Mouse (Mus musculus): Measurements from ENCODE around the gene Srebf1. TPM values are rescaled to one million over a fixed set of nuclear protein-coding genes. Genes with fewer than 3 reads are reported as not detected.

The Srebf1 gene
- polyA plus RNA-seq, 1 experiment from 2014 or later = 34.1 TPM

GRCm38 (mm10) chr11:60162547-60162946, 59.8 kb downstream of the Srebf1 start:
- Histone ChIP-seq H3K36me3 (ENCODE audit: control insufficient read depth, insufficient read depth, low read length) (no peaks in the 10 kb centered on the region), H3K9ac (ENCODE audit: low read depth, low read length) (no peak overlapping the region), H3K4me1 (ENCODE audit: control insufficient read depth, insufficient read depth, low read length) (peaks cover 49% of the 10 kb centered on the region), H3K4me2 (ENCODE audit: low read length) (no peak overlapping the region), H3K27ac (ENCODE audit: low read length) (peak overlapping the region; percentile 40; the same call in 1 of the 2 replicates), H3K9me3 (replicated peaks; ENCODE audit: control insufficient read depth, low read length, poor library complexity, severe bottlenecking) (no peaks in the 10 kb centered on the region), H3K27me3 (ENCODE audit: control insufficient read depth, insufficient read depth, low read depth, low read length) (no peaks in the 10 kb centered on the region), H3K4me3 (ENCODE audit: low read depth, low read length) (no peak overlapping the region)
- 87% methylated on average over 1 of the region's 1 CpGs for WGBS
- ATAC-seq = no peak

GRCm38 (mm10) chr11:60161146-60161874, 61.1 kb downstream of the Srebf1 start:
- Histone ChIP-seq H3K9ac (ENCODE audit: low read depth, low read length) (no peak overlapping the region; the same call in 1 of the 2 replicates), H3K4me3 (ENCODE audit: low read depth, low read length) (no peak overlapping the region), H3K9me3 (replicated peaks; ENCODE audit: control insufficient read depth, low read length, poor library complexity, severe bottlenecking) (no peaks in the 10 kb centered on the region), H3K27me3 (ENCODE audit: control insufficient read depth, insufficient read depth, low read depth, low read length) (no peaks in the 10 kb centered on the region), H3K4me1 (ENCODE audit: control insufficient read depth, insufficient read depth, low read length) (peaks cover 48% of the 10 kb centered on the region), H3K4me2 (ENCODE audit: low read length) (peak overlapping the region; percentile 18; the same call in 1 of the 2 replicates), H3K36me3 (ENCODE audit: control insufficient read depth, insufficient read depth, low read length) (no peaks in the 10 kb centered on the region), H3K27ac (ENCODE audit: low read length) (peak overlapping the region; percentile 83)
- 28% methylated on average over 9 of the region's 9 CpGs for WGBS
- no peak for ATAC-seq

GRCm38 (mm10) chr11:60160454-60161114, 61.8 kb downstream of the Srebf1 start:
- H3K9me3 ChIP-seq (replicated peaks; ENCODE audit: control insufficient read depth, low read length, poor library complexity, severe bottlenecking) = no peaks in the 10 kb centered on the region
- H3K9ac ChIP-seq (ENCODE audit: low read depth, low read length) = no peak overlapping the region
- no peaks in the 10 kb centered on the region for H3K36me3 ChIP-seq (ENCODE audit: control insufficient read depth, insufficient read depth, low read length)
- ATAC-seq = no peak
- 57% methylated on average over 3 of the region's 3 CpGs for WGBS
- peak overlapping the region; percentile 83 for H3K27ac ChIP-seq (ENCODE audit: low read length)
- peaks cover 49% of the 10 kb centered on the region for H3K4me1 ChIP-seq (ENCODE audit: control insufficient read depth, insufficient read depth, low read length)
- no peaks in the 10 kb centered on the region for H3K27me3 ChIP-seq (ENCODE audit: control insufficient read depth, insufficient read depth, low read depth, low read length)
- H3K4me2 ChIP-seq (ENCODE audit: low read length) = peak overlapping the region; percentile 18; the same call in 1 of the 2 replicates
- H3K4me3 ChIP-seq (ENCODE audit: low read depth, low read length) = no peak overlapping the region

GRCm38 (mm10) chr11:60159955-60160354, 62.4 kb downstream of the Srebf1 start:
- peaks cover 56% of the 10 kb centered on the region for H3K4me1 ChIP-seq (ENCODE audit: control insufficient read depth, insufficient read depth, low read length)
- no peak overlapping the region for H3K4me2 ChIP-seq (ENCODE audit: low read length)
- 94% methylated on average over 5 of the region's 5 CpGs for WGBS
- no peak overlapping the region for H3K9ac ChIP-seq (ENCODE audit: low read depth, low read length)
- no peak overlapping the region for H3K4me3 ChIP-seq (ENCODE audit: low read depth, low read length)
- no peaks in the 10 kb centered on the region for H3K27me3 ChIP-seq (ENCODE audit: control insufficient read depth, insufficient read depth, low read depth, low read length)
- H3K36me3 ChIP-seq (ENCODE audit: control insufficient read depth, insufficient read depth, low read length) = no peaks in the 10 kb centered on the region
- no peak for ATAC-seq
- H3K9me3 ChIP-seq (replicated peaks; ENCODE audit: control insufficient read depth, low read length, poor library complexity, severe bottlenecking) = no peaks in the 10 kb centered on the region
- H3K27ac ChIP-seq (ENCODE audit: low read length) = peak overlapping the region; percentile 83

GRCm38 (mm10) chr11:60158271-60158670, 64.1 kb downstream of the Srebf1 start:
- no peaks in the 10 kb centered on the region for H3K27me3 ChIP-seq (ENCODE audit: control insufficient read depth, insufficient read depth, low read depth, low read length)
- H3K4me2 ChIP-seq (ENCODE audit: low read length) = no peak overlapping the region
- H3K9me3 ChIP-seq (replicated peaks; ENCODE audit: control insufficient read depth, low read length, poor library complexity, severe bottlenecking) = no peaks in the 10 kb centered on the region
- H3K36me3 ChIP-seq (ENCODE audit: control insufficient read depth, insufficient read depth, low read length) = no peaks in the 10 kb centered on the region
- no peak for ATAC-seq
- no peak overlapping the region for H3K9ac ChIP-seq (ENCODE audit: low read depth, low read length)
- H3K4me3 ChIP-seq (ENCODE audit: low read depth, low read length) = no peak overlapping the region
- H3K27ac ChIP-seq (ENCODE audit: low read length) = no peak overlapping the region
- peaks cover 61% of the 10 kb centered on the region for H3K4me1 ChIP-seq (ENCODE audit: control insufficient read depth, insufficient read depth, low read length)
- WGBS = 80% methylated on average over 4 of the region's 4 CpGs

GRCm38 (mm10) chr11:60155690-60156089, 66.7 kb downstream of the Srebf1 start:
- Histone ChIP-seq H3K4me3 (ENCODE audit: low read depth, low read length) (no peak overlapping the region), H3K4me1 (ENCODE audit: control insufficient read depth, insufficient read depth, low read length) (peaks cover 39% of the 10 kb centered on the region), H3K9ac (ENCODE audit: low read depth, low read length) (peak overlapping the region; percentile 31; the same call in 1 of the 2 replicates), H3K4me2 (ENCODE audit: low read length) (no peak overlapping the region), H3K9me3 (replicated peaks; ENCODE audit: control insufficient read depth, low read length, poor library complexity, severe bottlenecking) (no peaks in the 10 kb centered on the region), H3K27me3 (ENCODE audit: control insufficient read depth, insufficient read depth, low read depth, low read length) (no peaks in the 10 kb centered on the region), H3K27ac (ENCODE audit: low read length) (peak overlapping the region; percentile 80), H3K36me3 (ENCODE audit: control insufficient read depth, insufficient read depth, low read length) (no peaks in the 10 kb centered on the region)
- ATAC-seq = no peak
- WGBS = 24% methylated on average over 5 of the region's 5 CpGs

- ATAC-seq = no peak
- H3K4me3 ChIP-seq (ENCODE audit: low read depth, low read length) = no peak overlapping the region
- no peaks in the 10 kb centered on the region for H3K36me3 ChIP-seq (ENCODE audit: control insufficient read depth, insufficient read depth, low read length)
- H3K27me3 ChIP-seq (ENCODE audit: control insufficient read depth, insufficient read depth, low read depth, low read length) = no peaks in the 10 kb centered on the region
- H3K9ac ChIP-seq (ENCODE audit: low read depth, low read length) = no peak overlapping the region
- H3K4me2 ChIP-seq (ENCODE audit: low read length) = no peak overlapping the region
- no peaks in the 10 kb centered on the region for H3K9me3 ChIP-seq (replicated peaks; ENCODE audit: control insufficient read depth, low read length, poor library complexity, severe bottlenecking)
- H3K27ac ChIP-seq (ENCODE audit: low read length) = no peak overlapping the region
- H3K4me1 ChIP-seq (ENCODE audit: control insufficient read depth, insufficient read depth, low read length) = peaks cover 31% of the 10 kb centered on the region
- WGBS = 89% methylated on average over 3 of the region's 3 CpGs
These were observed 68.4 kb downstream of the Srebf1 start for GRCm38 (mm10) chr11:60153936-60154335.

GRCm38 (mm10) chr11:60152339-60152738, 70.0 kb downstream of the Srebf1 start:
- no peaks in the 10 kb centered on the region for H3K9me3 ChIP-seq (replicated peaks; ENCODE audit: control insufficient read depth, low read length, poor library complexity, severe bottlenecking)
- H3K27me3 ChIP-seq (ENCODE audit: control insufficient read depth, insufficient read depth, low read depth, low read length) = no peaks in the 10 kb centered on the region
- H3K36me3 ChIP-seq (ENCODE audit: control insufficient read depth, insufficient read depth, low read length) = no peaks in the 10 kb centered on the region
- peaks cover 29% of the 10 kb centered on the region for H3K4me1 ChIP-seq (ENCODE audit: control insufficient read depth, insufficient read depth, low read length)
- H3K9ac ChIP-seq (ENCODE audit: low read depth, low read length) = no peak overlapping the region
- H3K4me3 ChIP-seq (ENCODE audit: low read depth, low read length) = no peak overlapping the region
- 96% methylated on average over 1 of the region's 1 CpGs for WGBS
- H3K27ac ChIP-seq (ENCODE audit: low read length) = no peak overlapping the region
- H3K4me2 ChIP-seq (ENCODE audit: low read length) = no peak overlapping the region
- no peak for ATAC-seq

GRCm38 (mm10) chr11:60150677-60151076, 71.7 kb downstream of the Srebf1 start:
- Histone ChIP-seq H3K27me3 (ENCODE audit: control insufficient read depth, insufficient read depth, low read depth, low read length) (no peaks in the 10 kb centered on the region), H3K4me3 (ENCODE audit: low read depth, low read length) (no peak overlapping the region), H3K9ac (ENCODE audit: low read depth, low read length) (no peak overlapping the region), H3K4me1 (ENCODE audit: control insufficient read depth, insufficient read depth, low read length) (peaks cover 23% of the 10 kb centered on the region), H3K27ac (ENCODE audit: low read length) (no peak overlapping the region), H3K36me3 (ENCODE audit: control insufficient read depth, insufficient read depth, low read length) (no peaks in the 10 kb centered on the region), H3K4me2 (ENCODE audit: low read length) (no peak overlapping the region), H3K9me3 (replicated peaks; ENCODE audit: control insufficient read depth, low read length, poor library complexity, severe bottlenecking) (no peaks in the 10 kb centered on the region)
- WGBS = 75% methylated on average over 3 of the region's 3 CpGs
- ATAC-seq = no peak
